Mouse (Mus musculus) layer of hippocampus, adult 9-10 months (tissue): ENCODE measurements at regions not wholly inside any gene's neighbourhood (a gene's known extent, or its start where the extent isn't known, plus 50 kb on each side); places are given as distances from the start of the nearest gene placed in this dataset.
A peak's percentile ranks its signal among the peaks of the same experiment; 100 is the strongest.

ENCODE experiments used
- DNase-seq: peaks from one replicate; pipeline ENCODE4 v3.0.0; 2022; ENCODE audit warnings: low spot score

DNA sequence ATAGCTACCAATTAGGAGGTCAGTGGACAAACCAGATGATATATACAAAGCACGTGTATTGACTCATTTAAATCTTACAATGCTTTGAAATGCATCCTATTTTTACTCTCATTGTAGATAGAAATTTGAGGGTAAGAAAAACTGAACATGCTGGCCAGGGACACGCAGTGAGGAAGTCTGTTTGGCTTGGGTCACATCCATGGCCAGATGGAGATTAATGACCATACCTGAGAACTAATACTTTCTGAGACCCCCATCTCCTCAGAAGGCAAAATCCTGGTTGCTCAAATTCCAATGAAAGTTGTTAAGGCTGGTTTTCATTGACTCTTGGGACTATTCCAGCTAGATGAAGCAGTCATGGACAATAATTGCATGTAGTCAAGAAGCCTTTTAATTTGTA lies 850.3 kb downstream of the Gsdmc2 start:
- DNase-seq: no peak

DNA sequence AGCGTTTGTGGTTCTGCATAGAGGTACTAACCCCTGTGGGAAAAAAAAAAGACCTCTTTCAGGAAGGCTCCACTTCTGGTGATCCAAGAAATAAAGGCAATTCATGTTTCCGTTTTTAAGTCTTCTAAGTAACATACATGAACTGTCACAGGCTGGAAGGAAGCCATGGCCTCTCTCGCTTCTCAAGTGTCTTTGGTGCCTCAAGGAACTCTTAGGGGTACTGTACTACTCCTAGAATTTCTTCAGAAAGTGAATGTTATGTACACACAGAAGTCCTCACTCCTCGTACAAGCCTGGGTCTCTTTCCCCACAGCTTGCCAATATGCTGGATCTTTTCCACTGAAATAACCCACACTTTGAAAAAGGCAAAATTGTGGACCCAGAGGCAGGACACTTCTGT lies 858.1 kb downstream of the Gsdmc2 start:
- DNase-seq: no peak

GRCm38 (mm10) chr15:62986147-62986546 lies 858.8 kb downstream of the Gsdmc2 start:
- no peak for DNase-seq

GRCm38 (mm10) chr15:62970566-62970965 lies 874.4 kb downstream of the Gsdmc2 start:
- no peak for DNase-seq

- no peak for DNase-seq
Observed at GRCm38 (mm10) chr15:62962681-62963080, 882.3 kb downstream of the Gsdmc2 start.

- no peak for DNase-seq
Observed at GRCm38 (mm10) chr15:62960623-62961022, 884.4 kb downstream of the Gsdmc2 start.

DNA sequence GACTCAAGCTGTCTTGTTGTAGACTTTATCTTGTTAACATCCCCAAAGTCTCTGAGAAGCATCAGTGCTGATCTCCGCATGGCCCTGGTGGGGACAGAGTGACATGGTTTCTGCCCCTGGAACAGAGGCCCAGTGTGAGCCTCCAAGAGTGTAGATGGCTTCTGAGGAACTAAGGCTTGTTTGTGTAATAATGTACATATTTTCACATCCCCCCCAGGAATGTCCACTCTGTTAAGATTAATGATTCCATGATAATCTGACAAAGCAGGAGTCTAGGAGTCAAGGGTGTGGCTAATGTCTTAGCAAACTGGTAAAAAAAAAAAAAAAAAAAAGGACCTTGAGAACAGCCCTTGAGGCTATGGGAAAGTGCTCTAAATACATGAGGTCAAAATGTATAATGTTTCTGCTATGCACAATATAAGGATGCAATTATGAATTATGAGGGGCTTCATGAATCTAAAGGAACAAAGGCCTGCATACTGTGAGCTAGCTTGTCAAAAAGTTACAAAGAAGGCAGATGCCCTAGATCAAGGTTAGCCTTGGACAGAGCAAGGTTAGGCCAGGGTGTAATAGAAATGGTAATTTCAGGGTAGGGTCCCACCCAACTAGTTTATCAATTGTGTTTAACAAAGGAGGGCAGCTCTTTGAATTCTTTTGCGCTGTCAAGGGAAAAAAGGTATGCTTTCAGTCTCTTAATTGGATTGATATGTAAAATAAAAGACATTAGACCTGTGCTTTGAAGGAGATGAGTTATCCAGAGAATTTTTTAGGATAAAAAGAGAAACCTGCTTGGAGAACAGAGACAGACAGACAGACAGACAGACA lies 886.3 kb downstream of the Gsdmc2 start:
- no peak for DNase-seq

DNA sequence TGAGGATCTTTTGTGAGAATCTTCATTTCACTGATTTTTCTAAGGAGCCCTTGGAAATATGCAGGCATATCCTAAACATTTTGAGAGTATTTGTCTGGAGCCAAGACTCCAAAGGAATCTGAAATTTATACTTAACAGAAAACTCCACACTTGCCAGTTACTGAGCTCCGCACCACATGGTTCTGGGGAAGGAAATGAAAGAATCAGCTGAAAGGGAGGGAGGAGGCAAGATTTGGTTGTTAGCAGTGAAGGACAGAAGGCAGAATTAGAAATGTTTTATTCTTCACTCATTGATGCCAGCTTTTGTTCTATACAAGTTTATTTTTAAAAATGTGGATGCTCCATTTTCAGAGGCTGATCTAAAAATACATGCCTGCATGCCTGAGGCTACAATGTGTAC lies 890.1 kb downstream of the Gsdmc2 start:
- DNase-seq: peak; percentile 10

GRCm38 (mm10) chr15:62954322-62954820 lies 890.6 kb downstream of the Gsdmc2 start:
- no peak for DNase-seq

- peak; percentile 10 for DNase-seq
Observed at GRCm38 (mm10) chr15:62953215-62953941, 891.6 kb downstream of the Gsdmc2 start.

GRCm38 (mm10) chr15:62952487-62953214 lies 892.3 kb downstream of the Gsdmc2 start:
- no peak for DNase-seq

GRCm38 (mm10) chr15:62939416-62939815 lies 905.6 kb downstream of the Gsdmc2 start:
- DNase-seq: no peak

DNA sequence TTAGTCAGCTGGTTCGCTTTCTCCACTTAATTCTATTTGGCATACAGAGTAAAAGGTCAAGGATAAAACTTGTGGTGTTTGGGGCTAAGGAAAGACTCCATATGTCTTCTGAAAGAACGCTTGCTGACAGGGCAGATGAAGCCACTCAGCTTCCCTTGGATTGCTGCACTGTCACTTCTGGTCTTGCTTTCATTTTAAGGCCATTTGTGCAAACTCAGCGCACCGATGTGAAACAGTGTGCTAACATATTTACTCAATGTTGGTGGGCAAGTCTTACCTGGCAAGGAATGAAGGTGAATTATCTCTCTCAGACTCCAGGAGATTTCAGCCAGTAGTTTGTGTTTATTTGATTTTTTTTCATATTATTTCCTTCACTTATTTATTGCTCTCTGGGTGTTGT lies 907.2 kb downstream of the Gsdmc2 start:
- no peak for DNase-seq

GRCm38 (mm10) chr15:62934522-62935189 lies 910.3 kb downstream of the Gsdmc2 start:
- DNase-seq: no peak

- DNase-seq: no peak
Observed at GRCm38 (mm10) chr15:62920520-62920919, 924.5 kb downstream of the Gsdmc2 start.

- peak; percentile 35 for DNase-seq
Observed at GRCm38 (mm10) chr15:62919264-62919663, 925.7 kb downstream of the Gsdmc2 start.

GRCm38 (mm10) chr15:62908379-62908778 lies 936.6 kb downstream of the Gsdmc2 start:
- DNase-seq: no peak

DNA sequence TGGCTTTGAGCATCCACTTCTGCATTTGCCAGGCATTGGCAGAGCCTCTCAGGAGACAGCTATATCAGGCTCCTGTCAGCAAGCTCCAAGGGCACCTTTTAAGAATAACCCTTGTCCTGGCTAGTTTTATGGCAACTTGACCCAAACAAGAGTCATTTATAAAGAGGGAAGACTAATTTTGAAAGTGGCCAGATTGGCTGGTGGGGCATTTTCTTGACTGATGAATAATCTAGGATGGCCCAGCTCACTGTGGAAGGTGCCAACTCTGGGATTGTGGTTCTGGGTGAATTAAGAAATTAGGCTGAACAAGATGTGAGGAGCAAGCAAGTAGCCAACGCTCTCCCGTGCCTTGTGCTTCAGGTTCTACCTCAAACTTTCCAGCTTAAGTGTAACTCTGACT lies 937.8 kb downstream of the Gsdmc2 start:
- DNase-seq: no peak

DNA sequence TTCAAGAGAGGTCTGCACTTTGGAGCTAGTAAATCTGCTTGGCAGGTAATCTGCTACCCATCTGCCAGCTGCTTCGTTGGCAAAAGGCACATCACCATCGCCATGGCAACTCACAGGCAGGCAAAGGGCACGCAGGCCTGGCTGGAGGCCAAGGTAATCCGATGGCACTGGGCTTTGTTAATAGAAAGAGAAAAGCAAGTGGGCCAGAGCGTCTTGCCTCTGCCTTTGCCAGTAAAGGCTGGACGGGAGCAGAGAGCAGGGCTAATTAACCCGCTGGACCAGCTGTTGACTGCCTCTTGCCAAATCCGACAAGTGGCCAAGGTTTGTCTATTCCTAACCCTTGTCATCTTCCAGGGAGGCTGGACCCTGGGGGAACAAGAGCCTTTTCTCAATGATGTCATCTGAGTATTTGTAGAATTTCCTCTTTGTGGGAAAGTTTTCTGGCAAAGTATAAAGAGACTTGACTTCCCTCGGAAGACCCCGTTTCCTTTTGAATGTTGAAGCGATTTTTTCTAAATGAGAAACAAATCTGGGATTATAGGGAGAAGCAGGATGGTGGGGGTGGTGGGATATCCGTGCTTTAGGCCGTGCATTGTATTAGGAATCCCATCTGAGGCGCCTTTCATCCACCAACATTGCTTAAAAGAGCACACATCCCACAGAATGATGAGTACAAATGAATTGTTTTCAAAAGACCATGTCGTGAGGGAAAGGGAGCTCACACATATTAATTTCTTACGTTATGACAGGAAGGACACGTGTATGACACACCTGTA lies 941.7 kb downstream of the Gsdmc2 start:
- peak; percentile 61 for DNase-seq

DNA sequence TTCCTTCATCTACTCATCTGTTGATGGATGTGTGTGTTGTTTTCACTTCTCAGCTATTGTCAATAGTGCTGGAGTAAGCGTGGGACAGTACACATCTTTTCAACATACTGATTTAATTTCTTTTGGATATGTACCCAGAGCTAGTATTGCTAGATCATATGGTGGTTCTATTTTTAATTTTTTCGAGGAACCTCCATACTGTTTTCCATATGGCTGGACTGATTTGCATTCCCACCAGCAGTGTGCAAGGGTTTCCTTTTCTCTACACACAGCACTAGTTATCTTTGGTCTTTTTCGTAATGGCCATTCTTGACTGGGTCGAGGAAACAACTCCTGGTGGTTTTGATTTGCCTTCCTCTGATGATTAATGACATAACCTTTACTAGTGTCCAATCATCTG lies 943.0 kb downstream of the Gsdmc2 start:
- peak; percentile 10 for DNase-seq

- DNase-seq: no peak
Observed at GRCm38 (mm10) chr15:62889798-62890197, 955.2 kb downstream of the Gsdmc2 start.
